Mouse (Mus musculus) urinary bladder, postnatal 14 days (tissue): ENCODE results near the gene Dnmt3a.

Experiments used
- DNase-seq: peaks from one replicate; pipeline ENCODE4 v3.0.0; 2021; ENCODE audit warnings: low spot score

Dnmt3a gene

DNA sequence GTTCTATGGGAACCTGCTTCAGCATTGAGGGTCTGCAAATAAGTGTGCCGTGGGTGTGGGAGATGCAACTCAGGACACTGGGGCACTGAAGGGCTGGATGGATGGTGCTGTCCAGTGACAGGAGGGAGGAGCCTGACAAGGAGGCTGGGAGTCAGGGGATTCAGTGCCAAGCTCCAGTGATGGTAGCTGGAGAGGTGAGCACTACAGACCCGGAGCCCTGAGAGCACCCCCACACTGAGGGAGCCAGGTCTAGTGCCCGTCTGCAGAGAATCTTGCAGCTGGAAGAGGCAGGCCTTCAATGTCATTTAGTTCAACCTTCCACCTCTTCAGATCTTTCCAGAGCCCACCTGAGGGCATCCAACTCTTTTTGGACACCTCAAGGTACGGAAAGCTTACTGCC, at the start of gene Dnmt3a:
Gene Dnmt3a (plus strand): TSS at position 156 of the 400 bp plus-strand sequence.
- DNase-seq = no peak

DNA sequence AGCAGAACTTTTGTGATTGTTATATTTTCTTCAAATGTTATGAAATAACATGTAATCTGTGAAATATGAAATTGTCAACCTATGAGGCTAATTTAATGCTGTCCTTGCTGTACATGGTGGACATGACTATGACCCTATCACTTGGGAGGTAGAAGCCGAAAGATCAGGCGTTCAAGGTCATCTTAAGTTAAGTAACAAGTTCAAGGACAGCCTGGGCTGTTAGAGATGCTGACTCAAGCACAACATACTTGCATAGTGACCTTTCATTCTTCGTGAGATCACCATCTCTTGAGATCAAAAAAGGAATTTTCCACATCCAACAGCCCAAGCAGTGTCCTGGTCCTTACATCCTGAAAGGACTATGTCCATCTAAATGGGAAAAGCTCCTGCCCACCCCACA, 49.6 kb upstream of the Dnmt3a start:
- DNase-seq = no peak

DNA sequence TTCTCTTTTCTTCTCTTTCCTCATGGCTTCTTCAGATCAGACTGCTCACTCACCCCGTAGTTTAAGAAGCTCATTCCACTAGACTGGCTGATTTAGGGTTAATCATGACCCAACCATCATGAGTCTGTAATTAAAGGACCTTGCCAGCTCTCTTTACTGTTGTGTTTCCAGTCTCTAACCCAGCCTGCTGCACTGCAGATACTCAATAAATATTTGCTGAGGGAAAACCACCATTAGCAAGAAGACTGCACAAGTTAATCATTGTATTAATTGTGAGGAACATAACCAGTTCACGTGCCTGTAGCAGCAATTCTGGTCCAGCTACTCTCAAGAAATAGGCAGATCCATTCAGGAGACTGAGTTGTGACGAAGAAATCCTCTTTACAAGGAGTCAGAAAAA, 47.7 kb upstream of the Dnmt3a start:
- no peak for DNase-seq

DNA sequence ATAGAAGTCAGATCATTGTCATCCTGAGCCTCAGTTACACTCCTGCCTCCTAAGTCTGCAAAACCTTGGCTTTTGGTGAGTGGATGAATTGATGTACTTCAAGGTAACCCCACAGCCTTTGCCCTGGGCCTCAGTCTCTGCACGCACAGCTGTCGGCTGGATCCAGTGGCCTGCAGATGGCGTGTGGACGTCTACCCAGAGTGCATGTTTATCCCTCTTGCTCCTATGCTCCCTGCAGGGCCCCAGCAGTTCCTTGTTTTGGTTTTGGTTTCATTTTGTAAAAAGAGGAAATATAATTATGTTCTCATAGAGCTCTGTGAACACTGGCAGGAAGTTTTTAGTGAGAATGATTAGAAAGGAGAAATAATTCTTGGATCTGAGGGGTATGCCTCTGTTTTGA, 46.4 kb upstream of the Dnmt3a start:
- peak; percentile 60 for DNase-seq

DNA sequence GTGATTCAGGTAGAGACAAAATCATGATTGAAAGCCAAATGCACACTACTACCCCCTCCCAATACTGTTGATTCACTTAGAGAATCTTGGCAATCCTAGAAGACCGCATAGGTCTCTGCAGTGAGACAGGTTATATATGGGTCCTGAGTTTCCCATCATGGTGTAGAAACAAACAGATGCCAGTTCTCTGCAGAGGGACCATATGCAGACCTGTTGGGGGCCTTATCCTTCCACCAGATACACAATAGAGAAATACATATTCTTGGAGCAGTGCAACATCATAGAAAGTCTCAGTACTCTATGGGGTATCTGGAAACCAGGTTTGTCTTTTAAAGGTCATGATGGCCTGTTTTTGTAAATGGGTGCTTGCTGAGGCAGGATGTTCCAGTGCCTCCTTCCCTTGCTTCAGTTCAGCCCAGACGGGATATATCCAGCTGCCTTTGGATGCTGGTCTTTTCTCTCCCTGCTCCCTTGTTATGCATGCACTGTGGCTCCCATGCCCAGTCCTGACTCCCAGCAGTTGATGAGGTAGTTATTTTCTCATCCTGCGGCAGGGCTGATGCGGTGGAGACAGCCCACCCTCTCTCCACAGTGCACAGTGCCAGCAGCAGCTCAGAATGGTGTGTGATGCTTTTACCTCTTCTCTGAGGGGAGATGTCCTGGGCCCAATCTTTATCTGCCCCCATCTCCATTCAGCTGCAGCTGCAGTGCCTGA, 44.8 kb upstream of the Dnmt3a start:
- no peak for DNase-seq

DNA sequence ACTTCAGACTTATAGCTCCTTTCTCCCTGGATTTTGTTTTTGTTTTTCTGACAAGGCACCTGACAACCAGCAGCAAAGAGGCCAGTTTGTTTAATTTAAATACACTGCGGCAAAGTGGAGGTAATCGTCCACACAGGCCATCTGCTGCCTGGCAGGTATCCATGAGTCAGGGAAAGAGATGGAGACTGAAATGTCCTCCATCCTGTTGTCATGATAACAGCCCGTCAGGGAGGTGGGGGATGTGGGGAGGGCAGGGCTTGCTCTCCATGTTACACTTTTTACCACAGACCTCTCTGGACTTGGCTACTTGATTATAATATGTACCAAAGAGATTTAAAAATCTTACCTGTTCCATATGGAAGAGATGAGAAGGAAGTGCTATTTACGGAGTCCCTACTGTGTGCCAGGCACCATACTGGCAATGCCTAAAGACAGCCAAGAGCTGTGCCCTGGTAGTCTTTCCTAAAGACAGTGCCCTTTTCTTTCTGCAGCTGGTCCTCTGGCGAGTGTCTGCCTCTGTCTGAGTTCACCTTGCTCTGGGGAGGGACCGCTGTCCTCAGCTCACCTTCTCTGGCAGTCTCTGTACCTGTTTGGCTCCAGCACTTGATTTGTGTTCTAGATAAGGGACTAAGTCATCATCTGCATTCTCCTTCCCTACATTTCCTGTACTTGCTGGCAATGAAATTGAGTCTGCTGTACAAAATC, 44.1 kb upstream of the Dnmt3a start:
- DNase-seq = peak; percentile 32

DNA sequence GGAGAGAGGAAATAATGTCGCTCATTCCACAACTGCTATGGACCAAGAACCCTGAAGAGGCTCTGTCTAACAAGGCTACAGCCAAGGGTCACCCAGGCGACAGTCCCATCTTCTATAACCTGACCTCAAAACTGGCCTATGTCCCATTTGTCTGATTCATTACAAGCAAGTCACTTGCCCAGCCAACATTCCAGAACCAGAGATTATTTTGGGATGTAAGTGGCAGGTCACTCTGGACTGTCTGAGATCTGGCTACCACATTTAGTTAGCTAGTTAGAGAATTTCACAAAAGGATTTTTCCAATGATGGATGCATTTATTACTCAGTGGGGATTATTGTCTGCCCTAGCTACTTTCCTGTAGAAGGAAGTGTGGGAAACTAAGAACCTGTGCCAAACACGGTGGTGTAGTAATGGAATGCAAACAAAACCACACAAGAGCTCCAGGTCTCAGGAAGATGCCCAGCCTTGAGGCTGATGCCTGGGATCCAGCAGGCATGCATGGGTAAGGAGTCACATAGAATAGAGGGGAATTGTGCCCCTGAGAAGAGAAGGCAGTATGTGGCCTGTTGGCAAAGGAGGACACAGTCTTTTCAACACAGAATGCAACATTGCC, 41.5 kb upstream of the Dnmt3a start:
- no peak for DNase-seq

DNA sequence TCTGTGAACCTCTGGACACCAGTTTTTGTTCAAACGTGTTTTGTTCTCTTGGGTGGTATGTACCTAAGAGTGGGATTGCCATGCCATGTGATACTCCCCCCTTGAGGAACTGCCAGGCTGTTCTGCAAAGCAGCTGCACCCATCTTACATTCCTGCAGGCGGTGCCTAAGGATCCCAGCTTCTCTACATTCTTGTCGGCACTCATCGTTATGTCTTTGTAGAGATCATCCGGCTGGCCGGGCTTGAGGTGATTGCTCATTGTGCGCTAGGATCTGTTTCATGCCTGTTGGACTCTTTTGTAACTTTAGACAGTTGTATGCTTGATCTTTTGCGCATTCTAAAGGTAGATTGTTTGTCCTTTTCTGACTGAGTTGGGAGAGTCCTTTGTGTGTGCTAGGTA, 38.4 kb upstream of the Dnmt3a start:
- no peak for DNase-seq

DNA sequence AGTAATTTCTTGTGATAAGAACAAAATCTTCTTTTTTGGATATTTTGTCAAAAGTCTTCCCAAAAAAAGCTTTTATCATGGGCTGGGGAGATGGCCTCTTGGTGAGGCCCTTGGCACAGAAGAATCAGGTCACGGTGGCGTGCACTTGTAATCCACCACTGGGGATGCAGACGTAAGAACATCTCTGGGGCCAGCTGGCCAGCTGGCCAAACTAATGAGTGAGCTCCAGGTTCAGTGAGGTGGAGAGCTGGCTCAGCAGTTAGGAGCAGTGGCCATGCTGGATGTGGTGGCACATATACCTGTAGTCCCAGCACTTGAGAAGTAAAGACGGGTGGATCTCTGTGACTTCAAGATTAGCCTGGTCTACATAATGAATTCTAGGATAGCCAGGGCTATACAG, 37.4 kb upstream of the Dnmt3a start:
- DNase-seq = no peak

DNA sequence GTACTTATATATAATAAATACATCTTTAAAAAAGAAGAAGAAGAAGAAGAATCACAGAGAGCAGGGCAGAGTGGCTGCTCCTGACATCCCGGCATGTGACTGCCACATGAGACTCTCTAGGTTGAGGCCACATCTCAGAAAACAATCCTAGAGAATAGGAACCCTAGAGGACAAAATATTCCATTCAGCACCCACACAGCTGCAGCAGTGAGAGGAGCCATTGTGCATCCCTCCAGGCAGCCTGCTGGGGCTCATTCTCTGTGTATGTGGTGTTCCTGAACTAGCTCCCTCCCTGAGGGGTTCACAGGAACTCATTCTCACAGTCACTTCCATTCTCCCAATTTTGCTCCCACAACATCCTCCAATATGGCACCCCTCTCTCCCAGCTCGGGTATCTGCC, 35.3 kb upstream of the Dnmt3a start:
- DNase-seq = no peak

DNA sequence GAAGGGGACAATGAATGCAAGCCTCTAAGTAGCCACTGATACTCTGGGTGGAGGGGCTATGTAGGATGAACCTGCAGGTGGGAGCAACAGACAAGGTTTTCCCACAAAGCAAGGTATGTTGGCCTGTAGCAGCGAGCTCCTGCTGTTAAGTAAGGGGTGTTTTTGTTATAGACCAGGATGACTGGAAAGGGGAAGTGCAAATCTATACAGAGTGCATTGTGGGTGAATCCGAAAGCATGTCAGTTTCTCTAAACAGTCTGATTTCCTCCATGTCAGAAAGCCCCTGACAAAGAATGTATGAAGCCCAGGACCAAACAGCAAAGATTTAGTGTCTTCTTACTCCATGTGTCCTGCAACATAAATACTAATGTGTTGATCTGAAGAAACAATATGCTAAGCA, 34.7 kb upstream of the Dnmt3a start:
- no peak for DNase-seq

DNA sequence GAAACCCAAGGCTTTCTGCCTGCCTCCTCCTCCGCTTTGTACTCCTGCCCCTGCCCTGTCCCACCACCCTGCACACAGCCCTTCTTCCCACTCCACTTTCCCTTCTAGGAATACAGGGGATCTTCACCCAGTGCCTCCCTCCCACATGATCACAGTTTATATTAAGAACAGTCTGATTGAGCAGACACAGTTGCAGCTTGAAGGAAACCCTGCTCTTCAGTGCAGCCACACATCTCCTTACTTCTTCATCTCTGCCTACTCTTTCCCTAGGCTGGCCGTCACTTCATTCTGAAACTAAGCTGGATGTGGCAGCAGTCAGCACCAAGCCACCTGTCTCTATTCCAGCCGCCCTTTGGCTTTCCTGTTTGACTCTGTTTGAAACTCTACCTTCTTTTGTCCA, 32.2 kb upstream of the Dnmt3a start:
- no peak for DNase-seq

DNA sequence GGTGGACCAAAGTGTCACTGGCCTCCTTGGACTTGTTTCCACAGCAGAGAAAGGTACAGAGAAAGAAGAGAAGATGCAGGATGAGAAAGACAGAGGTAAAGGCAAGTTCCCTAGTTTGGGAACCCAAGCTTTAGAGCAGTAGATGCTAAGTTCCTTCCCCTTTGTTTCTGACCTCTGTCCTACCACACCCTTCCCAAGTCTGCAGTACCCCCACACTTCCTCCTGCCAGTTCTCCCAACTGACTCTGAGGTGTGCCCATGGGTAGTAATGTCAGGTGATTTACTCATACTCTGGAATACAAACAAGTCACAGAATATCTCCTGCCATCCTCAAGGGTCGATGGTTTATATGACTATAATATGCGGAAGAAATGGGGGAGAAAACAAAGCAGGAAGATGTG, 29.8 kb upstream of the Dnmt3a start:
- no peak for DNase-seq

DNA sequence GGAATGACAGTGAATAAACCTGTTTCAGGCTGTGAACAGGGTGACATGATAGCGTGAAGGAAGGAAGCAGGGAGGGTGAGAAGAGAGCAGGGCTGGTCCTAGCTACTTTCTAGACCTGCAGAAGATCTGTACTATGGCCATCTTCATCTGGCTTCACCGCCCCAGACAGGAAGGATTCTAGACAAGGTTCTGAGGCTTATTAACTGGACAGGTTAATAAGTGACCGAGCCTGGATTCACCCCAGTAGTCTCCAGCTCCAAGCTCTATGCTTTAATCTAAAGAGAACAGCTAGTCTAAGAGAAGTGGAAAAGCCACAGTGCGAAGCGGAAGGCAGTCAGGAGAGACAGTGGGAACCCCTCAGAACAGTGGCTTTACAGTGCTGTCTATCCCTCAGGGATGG, 28.1 kb upstream of the Dnmt3a start:
- DNase-seq = no peak

DNA sequence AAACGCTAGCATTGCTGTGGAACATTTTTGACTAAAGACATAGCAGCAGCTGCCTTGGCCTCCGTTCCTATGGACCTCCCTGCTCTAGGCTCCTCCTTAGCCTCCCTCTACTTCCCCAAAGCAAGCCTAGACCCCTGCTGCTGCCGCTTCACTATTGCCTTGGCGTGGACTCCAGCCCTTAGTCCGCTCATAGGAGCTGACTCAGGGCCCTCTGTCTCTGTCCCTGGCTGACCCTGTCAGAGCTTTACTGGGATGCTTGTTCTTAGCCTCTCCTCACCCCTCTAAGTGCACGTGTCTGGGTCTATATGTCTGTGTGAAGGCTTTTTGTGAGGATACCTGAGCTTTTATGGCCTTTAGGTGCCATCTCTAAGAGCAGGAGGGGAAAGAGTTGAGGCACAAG, 27.5 kb upstream of the Dnmt3a start:
- DNase-seq = no peak

DNA sequence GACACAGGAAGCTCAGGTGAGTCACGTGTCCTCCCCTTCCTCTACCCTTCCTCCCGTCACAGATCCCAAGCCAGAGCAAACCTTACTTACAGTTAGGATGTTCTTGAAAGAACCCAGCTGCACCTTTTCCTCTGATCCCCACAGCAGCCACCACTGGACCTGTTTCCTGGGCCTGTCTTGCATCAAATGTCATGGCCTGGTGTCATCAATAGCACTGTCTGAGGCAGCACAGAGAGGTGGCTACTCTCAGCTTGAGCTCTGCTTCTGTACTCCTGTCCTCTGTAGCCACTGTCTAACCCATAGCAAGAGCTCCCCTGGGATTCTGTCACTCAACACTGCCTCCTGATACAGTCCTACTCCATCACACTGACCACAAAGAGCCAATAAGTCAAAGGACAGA, 26.2 kb upstream of the Dnmt3a start:
- no peak for DNase-seq

DNA sequence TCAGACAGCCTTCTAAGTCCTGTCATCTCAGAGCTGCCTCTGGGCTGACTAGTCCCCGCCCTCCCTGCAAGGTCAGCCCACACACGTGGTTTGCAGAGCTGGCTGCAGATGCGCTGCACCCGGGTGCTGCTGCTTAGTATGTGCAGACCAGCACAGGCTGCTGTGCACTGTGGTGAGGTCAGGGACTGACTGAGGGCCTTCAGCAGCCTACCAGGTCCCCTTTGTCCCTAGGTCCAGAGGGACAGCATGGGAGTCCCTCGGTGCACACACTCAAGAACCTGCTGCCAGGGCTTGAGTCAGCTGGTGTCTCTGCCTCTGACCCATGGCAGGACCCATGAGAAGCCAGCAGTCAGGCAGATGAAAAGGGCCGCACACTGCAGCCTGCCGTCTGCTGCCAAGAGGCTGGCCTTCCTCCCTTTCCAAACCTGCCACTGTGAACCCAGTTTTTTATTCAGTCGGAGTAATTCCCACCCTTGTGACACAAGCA, 25.4 kb upstream of the Dnmt3a start:
- DNase-seq = peak; percentile 50

DNA sequence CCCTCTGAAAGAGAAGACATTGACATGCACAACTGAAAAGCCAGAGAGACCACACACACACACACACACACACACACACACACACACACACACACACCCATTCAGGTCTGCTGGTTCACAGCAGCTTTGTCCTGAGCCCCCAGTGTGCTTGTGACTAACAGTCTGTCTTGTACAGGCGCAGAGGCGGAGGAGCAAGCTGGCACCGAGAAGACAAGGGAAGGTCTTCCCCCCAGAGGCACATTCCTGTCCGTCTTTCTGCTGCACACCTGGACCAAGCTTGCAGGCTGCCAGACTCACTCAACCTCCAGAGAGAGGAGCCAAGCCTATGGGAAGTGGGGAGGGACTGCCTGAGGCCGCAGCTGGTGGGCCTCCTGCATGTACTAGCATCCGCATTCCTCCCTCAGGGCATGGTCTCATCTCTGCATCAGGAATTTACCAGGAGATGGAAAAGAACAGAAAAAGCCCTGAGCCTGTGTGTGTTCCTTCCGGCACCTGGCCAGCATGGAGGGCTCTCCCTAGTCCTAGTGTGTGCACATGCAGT, 24.8 kb upstream of the Dnmt3a start:
- peak; percentile 45 for DNase-seq

DNA sequence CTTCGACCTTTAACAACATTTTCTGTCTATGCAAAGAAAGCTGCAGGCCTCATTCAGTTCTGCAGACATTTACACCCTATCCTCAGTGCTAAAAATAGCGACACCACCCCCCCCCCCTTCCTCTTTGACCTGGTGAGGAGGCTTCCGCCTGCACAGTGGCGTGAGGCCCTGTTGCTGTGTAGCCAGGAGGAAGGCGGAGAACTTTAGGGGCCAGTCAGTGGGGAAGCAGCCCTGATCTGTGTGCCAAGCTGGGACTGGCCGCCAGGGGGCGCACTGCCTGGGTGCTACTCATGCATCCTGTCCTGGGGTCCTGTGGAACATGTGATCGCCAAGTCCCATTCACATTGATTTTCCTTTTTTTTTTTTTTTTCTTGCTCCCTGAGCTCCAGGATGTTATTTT, 24.3 kb upstream of the Dnmt3a start:
- peak; percentile 90 for DNase-seq

DNA sequence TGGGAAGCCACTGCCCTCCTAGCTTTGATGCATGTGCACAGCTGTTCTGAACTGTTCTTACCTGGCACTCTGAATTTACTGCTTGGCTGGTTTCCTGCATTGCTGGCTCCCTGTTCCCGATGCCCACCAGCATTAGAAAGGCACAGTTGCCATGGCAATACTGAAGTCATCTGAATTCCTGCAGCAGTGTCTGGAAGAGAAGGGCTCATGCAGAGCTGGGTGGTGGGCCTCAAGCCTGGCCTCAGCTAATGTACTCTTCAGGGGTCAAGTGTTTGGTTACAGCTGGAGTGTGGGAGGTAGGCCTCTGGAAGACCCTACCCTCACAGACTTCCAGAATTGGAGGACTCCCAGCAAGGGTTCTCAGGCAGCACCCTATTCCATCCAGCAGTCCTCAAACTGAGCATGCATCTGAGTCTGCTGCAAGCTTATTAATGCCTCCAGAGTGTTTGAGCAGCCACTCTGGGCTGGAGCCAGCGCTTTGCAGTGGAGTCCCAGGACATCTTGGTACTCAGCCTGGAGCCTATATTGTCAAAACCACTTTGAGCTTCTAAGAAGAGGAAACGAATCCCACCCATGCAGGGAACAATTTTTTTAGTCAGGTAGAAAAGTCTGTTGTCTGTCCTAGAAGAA, 22.5 kb upstream of the Dnmt3a start:
- DNase-seq = no peak

DNA sequence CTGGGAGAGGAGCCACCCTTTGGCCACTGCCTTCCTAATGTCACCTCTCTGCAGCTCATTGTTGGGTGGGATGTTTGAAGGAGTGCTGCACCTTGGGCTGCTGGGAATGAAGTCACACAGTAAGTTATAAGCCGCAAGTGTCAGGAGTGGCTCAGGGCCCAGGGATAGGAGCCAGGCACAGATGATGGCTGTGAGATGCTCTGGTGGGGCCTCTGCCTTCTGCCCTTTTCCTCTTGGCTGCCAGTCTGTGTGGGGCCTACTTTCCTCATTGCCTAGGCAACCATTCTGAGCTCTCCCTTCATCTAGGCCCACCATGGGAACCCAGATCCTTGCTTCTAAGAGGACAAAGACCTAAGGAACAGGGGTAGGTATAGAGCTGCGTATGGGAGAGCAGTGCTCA, 21.5 kb upstream of the Dnmt3a start:
- DNase-seq = no peak

DNA sequence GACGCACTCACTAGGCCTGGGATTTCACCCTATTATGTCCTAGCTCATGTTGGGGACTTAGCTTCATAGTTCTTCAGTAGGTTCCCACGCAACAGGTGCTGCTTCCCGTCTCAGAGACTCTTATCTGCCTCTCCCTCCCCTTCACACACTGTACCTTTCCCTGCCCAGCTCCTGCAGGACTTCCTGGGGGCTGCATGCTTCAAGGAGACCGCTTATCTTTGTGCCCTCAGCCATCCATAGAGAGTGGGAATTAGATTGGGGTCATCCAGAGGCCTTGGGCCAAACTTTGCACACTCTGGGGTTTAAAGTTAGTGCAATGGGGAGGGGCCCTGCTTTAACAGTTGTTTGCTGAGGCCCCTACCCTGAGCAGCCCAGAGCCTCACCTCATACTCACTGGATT, 21.1 kb upstream of the Dnmt3a start:
- DNase-seq = no peak

DNA sequence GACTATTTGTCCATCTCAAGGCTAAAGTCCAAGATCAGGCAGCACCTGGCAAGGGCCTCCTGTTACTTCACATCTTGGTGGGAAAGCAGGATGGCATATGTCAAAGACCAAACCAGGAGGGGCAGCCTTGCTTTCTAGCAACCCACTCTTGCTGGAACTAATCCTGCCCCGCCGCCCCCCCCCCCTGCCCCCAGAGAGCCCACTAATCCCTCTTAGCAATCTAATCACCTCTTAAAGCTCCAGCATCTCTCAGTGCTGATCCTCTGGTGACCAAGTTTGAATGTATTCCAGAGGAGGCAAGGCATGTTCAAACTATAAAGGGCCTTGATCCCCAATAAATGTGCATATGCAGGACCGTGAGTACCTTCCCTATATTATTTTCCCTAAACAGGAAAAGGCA, 18.8 kb upstream of the Dnmt3a start:
- DNase-seq = no peak
